Mouse (Mus musculus) kidney, adult 2 months (tissue): ENCODE results near the gene D930007J09Rik.

Experiments used
- CTCF ChIP-seq: fragments of 200-500 bp; conservative IDR thresholded peaks from 2 replicates; pipeline ENCODE4 v1.5.1; 2011; ENCODE audit warnings: low read depth, mild to moderate bottlenecking, control low read depth, low read length, moderate library complexity, mixed read lengths; ENCODE audit not compliant: insufficient read depth, insufficient read length
- POLR2A ChIP-seq: fragments of 200-500 bp; IDR thresholded peaks from one replicate; pipeline ENCODE4 v1.6.1; 2011; ENCODE audit warnings: low read depth, low read length, control low read depth

DNA sequence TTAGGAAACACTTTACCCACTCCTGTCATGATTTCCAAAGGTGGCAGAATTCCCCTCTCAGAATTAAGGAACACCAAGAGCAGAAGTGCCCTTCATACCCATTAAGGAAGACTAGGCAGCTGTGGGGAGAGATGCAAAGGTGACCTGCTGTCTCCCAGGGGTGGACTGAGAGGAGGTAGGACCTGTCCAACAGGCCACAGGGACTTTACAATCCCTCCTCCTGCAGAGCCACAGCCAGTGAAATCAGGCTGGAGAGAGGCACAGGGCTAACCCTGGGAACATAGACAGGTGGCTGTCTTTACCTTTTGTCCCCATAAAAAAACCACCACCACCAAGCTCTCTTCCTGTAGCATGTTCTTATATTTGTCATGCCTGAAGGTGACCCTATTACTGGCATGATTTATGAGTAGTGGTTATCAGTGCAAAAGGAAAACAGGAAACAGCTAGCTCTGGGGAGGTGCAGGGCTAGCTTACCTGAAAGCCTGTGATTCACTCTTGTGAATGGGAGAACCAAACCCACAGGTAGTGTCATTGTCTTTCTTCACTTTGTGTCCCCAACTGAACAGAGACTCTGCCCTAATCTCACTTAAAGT, 47.0 kb upstream of the D930007J09Rik start:
- TF ChIP-seq POLR2A = no peak
- no peak for TF ChIP-seq CTCF
